Mouse (Mus musculus): ENCODE measurements around the gene Clpb. TPM values are rescaled to one million over a fixed set of nuclear protein-coding genes. Genes with fewer than 3 reads are reported as not detected.

The Clpb gene
- polyA plus RNA-seq, 1 experiment: 25.7 TPM

DNA sequence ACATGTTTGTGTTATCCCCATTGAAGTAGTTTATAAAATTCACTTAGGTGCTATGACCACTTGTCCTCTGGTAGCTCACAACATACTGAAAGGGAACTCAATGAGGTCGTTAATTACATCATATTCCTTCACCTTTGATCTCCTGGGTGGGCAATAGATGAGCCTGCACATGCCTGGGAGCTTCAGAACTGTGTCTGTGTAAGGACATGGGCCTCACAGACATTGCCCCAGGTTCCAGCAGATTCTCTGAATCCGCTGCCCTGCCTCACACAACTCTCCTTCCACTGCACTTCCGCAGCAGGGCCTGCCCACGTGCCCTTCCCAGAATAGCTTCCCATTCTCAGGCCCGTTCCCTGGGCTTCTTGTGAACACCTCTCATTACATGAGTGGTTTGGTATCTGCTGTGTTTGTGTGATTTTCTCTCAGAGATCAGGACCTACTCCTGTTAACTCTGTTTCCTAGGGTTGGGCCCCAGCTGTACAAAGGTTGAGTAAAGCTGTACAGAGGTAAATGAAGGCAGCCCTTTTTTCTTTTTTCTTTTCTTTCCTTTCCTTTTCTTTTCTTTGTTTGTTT lies 104.0 kb downstream of the Clpb start:
- TF ChIP-seq CTCF (IDR thresholded peaks at IDR 0.05; ENCODE audit: borderline replicate concordance, insufficient read depth, low read length) (no peak), POLR2A (IDR thresholded peaks at IDR 0.05; ENCODE audit: low read depth, low read length) (no peak)
- Histone ChIP-seq H3K27ac (ENCODE audit: insufficient read depth, low read length) (no peak overlapping the region), H3K4me1 (ENCODE audit: control insufficient read depth, insufficient read depth, low read length) (0 out of 2 replicates have a peak, but pooled peaks cover 3% of the 10 kb centered on the region), H3K4me3 (ENCODE audit: insufficient read depth, low read length) (no peak overlapping the region)

GRCm38 (mm10) chr7:101770051-101770450 lies 106.6 kb downstream of the Clpb start:
- Histone ChIP-seq H3K4me1 (ENCODE audit: control insufficient read depth, insufficient read depth, low read length) (no peaks in the 10 kb centered on the region), H3K27ac (ENCODE audit: insufficient read depth, low read length) (no peak overlapping the region), H3K4me3 (ENCODE audit: insufficient read depth, low read length) (no peak overlapping the region)
- no peak for TF ChIP-seq POLR2A (IDR thresholded peaks at IDR 0.05; ENCODE audit: low read depth, low read length)
- no peak for TF ChIP-seq CTCF (IDR thresholded peaks at IDR 0.05; ENCODE audit: borderline replicate concordance, insufficient read depth, low read length)

DNA sequence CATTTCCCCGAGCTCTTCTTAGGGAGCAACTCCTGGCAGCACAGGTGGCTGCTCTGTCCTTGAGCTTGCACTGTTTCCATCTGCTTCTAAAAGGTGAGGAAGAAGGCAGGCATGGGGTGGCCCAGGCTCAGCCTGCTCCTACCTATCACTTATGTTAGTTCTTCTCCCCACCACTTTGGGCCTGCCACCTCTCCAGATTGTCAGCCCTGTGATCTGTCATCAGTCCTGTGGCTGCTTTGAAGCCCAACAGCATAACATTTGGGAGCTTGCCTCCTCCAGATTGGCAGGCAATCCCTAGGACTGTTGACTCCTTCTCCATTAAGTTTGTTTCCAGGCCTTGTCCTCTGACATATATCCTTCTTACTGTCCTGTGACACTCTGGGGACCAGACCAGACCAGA lies 108.2 kb downstream of the Clpb start:
- TF ChIP-seq POLR2A (IDR thresholded peaks at IDR 0.05; ENCODE audit: low read depth, low read length): no peak
- TF ChIP-seq CTCF (IDR thresholded peaks at IDR 0.05; ENCODE audit: borderline replicate concordance, insufficient read depth, low read length): no peak
- Histone ChIP-seq H3K4me3 (ENCODE audit: insufficient read depth, low read length) (no peak overlapping the region), H3K27ac (ENCODE audit: insufficient read depth, low read length) (no peak overlapping the region), H3K4me1 (ENCODE audit: control insufficient read depth, insufficient read depth, low read length) (no peaks in the 10 kb centered on the region)

DNA sequence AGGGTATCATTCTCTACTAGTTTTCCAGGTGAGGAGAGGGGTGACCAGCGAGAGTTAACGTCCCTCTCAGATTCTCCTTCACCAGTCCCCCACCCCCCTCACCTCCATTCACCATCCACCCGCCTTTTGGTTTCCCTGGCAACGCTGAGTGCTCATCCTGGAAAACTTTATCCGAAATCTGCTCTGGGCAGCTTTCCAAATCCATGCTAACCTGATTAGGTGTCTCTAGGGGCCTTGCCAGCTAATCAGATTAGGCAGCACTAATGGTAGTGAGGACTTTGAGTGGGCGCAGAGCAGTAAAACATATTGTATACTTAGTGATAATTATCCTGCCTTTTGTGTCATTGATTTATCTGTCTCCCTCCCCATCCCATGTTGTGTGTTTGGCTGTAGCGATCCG lies 109.3 kb downstream of the Clpb start:
- H3K27ac ChIP-seq (ENCODE audit: insufficient read depth, low read length): no peak overlapping the region
- no peaks in the 10 kb centered on the region for H3K4me1 ChIP-seq (ENCODE audit: control insufficient read depth, insufficient read depth, low read length)
- TF ChIP-seq CTCF (IDR thresholded peaks at IDR 0.05; ENCODE audit: borderline replicate concordance, insufficient read depth, low read length): no peak
- no peak for TF ChIP-seq POLR2A (IDR thresholded peaks at IDR 0.05; ENCODE audit: low read depth, low read length)
- no peak overlapping the region for H3K4me3 ChIP-seq (ENCODE audit: insufficient read depth, low read length)

GRCm38 (mm10) chr7:101777053-101777452 lies 113.6 kb downstream of the Clpb start:
- H3K4me1 ChIP-seq (ENCODE audit: control insufficient read depth, insufficient read depth, low read length): no peaks in the 10 kb centered on the region
- no peak overlapping the region for H3K27ac ChIP-seq (ENCODE audit: insufficient read depth, low read length)
- TF ChIP-seq CTCF (IDR thresholded peaks at IDR 0.05; ENCODE audit: borderline replicate concordance, insufficient read depth, low read length): no peak
- TF ChIP-seq POLR2A (IDR thresholded peaks at IDR 0.05; ENCODE audit: low read depth, low read length): no peak
- H3K4me3 ChIP-seq (ENCODE audit: insufficient read depth, low read length): no peak overlapping the region

GRCm38 (mm10) chr7:101817861-101818401 lies 154.5 kb downstream of the Clpb start, which contains the start of gene Phox2a:
Phox2a (plus strand) TSS chr7:101818313.
- no peak for TF ChIP-seq CTCF (IDR thresholded peaks at IDR 0.05; ENCODE audit: borderline replicate concordance, insufficient read depth, low read length)
- no peak for TF ChIP-seq POLR2A (IDR thresholded peaks at IDR 0.05; ENCODE audit: low read depth, low read length)
- no peak within 1 kb of the TSS for H3K27ac ChIP-seq (ENCODE audit: insufficient read depth, low read length)
- no peak within 1 kb of the TSS for H3K4me3 ChIP-seq (ENCODE audit: insufficient read depth, low read length)
- H3K4me1 ChIP-seq (ENCODE audit: control insufficient read depth, insufficient read depth, low read length): no peaks in the 10 kb centered on the region

DNA sequence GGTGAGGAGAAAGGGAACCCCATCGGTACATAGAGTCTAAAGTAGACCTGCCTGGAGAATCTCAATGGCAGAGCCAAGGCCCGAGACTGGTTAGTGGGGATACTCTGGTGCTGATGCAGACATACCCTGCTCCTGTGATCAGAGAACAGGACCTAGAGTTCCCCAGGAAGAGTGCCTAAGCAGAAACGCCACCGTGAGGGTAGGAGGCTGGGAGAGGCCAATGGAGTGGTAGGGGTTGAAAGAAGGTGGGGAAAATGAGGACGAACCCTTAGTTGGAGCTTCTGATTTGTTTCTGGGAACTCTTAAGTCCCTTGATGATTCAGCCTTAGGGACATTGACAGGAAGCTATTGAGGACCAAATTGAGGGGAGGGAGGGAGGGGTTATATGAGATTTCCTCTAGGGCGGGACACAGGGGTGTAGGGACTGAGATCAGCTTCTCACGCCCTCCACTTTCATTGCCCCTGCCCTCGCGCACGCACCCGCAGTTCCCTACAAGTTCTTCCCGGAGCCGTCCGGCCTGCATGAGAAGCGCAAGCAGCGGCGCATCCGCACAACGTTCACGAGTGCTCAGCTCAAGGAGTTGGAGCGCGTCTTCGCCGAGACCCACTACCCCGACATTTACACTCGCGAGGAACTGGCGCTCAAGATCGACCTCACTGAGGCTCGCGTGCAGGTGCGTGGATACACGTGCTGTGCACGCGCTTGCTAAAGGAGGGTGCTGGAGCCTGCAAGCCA lies 157.0 kb downstream of the Clpb start:
- H3K4me1 ChIP-seq (ENCODE audit: control insufficient read depth, insufficient read depth, low read length): no peaks in the 10 kb centered on the region
- H3K27ac ChIP-seq (ENCODE audit: insufficient read depth, low read length): no peak overlapping the region
- no peak for TF ChIP-seq POLR2A (IDR thresholded peaks at IDR 0.05; ENCODE audit: low read depth, low read length)
- no peak overlapping the region for H3K4me3 ChIP-seq (ENCODE audit: insufficient read depth, low read length)

GRCm38 (mm10) chr7:101821571-101822501 lies 158.4 kb downstream of the Clpb start:
- Histone ChIP-seq H3K4me3 (ENCODE audit: insufficient read depth, low read length) (no peak overlapping the region), H3K4me1 (ENCODE audit: control insufficient read depth, insufficient read depth, low read length) (no peaks in the 10 kb centered on the region), H3K27ac (ENCODE audit: insufficient read depth, low read length) (no peak overlapping the region)
- TF ChIP-seq CTCF (IDR thresholded peaks at IDR 0.05; ENCODE audit: borderline replicate concordance, insufficient read depth, low read length) (no peak), POLR2A (IDR thresholded peaks at IDR 0.05; ENCODE audit: low read depth, low read length) (peak; percentile 34; the same call in 1 of the 2 replicates)

Data from embryonic fibroblast, embryonic 13.5 days (primary cell).